In the genomic region with DNA sequence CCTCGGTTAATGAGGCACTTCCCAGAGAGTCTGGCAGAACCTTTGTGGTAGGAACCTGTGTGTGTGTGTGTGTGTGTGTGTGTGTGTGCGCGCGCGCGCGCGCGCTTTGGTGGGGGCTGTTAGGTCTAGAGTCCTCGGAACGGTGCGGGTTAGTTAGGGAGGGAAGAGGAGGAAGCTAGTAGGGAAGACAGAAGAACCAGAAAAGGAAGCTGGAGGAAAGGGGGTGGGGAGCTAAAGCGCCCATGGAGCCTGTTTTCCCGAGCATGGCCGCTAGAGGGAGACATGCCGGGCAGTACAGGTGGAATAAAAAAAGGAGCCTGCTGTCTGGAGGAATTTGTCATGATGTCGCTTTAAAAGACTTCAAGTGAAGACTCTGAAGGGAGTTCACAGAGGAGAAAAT, we compare ENCODE assay signal across 8 mouse cellular contexts. TPM values are rescaled to one million over a fixed set of nuclear protein-coding genes. Genes with fewer than 3 reads are reported as not detected.
DNase-seq lines count a peak whose midpoint lies in the region; ATAC-seq and TF ChIP-seq lines count a peak whose summit lies in the region.

No protein-coding gene starts in this region.

- no peaks in the 10 kb centered on the region for H3K36me3 ChIP-seq in thymus, adult 2 months (ENCODE audit: control insufficient read depth, insufficient read depth, low read length)
- no peaks in the 10 kb centered on the region for H3K36me3 ChIP-seq in heart, embryonic 11.5 days (ENCODE audit: control insufficient read depth, insufficient read depth, low read length)
- H3K36me3 ChIP-seq in kidney, embryonic 14.5 days (ENCODE audit: control insufficient read depth, insufficient read depth, low read length) = no peaks in the 10 kb centered on the region
- H3K36me3 ChIP-seq in limb, embryonic 14.5 days (ENCODE audit: control insufficient read depth, insufficient read depth, low read length) = no peaks in the 10 kb centered on the region

- H3K4me1 ChIP-seq in thymus, adult 2 months (replicated peaks; ENCODE audit: control insufficient read depth, insufficient read depth, low read length) = no peaks in the 10 kb centered on the region
- 0 out of 2 replicates have a peak, but pooled peaks cover 2% of the 10 kb centered on the region for H3K4me1 ChIP-seq in heart, embryonic 11.5 days (ENCODE audit: control insufficient read depth, insufficient read depth, low read length)
- no peaks in the 10 kb centered on the region for H3K4me1 ChIP-seq in kidney, embryonic 14.5 days (ENCODE audit: control insufficient read depth, insufficient read depth, low read length)
- peaks cover 6% of the 10 kb centered on the region; the same call in 1 of the 2 replicates for H3K4me1 ChIP-seq in limb, embryonic 14.5 days (ENCODE audit: control insufficient read depth, insufficient read depth, low read length)

- H3K4me3 ChIP-seq in thymus, adult 2 months (ENCODE audit: control insufficient read depth, insufficient read depth, low read length) = no peak overlapping the region
- no peak overlapping the region for H3K4me3 ChIP-seq in heart, embryonic 11.5 days (ENCODE audit: low read depth, low read length)
- 0 out of 2 replicates have a peak overlapping the region, but pooled peaks have one; percentile 5 for H3K4me3 ChIP-seq in kidney, embryonic 14.5 days (ENCODE audit: low read length)
- H3K4me3 ChIP-seq in limb, embryonic 14.5 days (replicated peaks; ENCODE audit: low read length) = peak overlapping the region; percentile 24

- H3K27me3 ChIP-seq in thymus, adult 2 months (ENCODE audit: control insufficient read depth, insufficient read depth, low read length) = no peaks in the 10 kb centered on the region
- H3K27me3 ChIP-seq in heart, embryonic 11.5 days (ENCODE audit: control insufficient read depth, insufficient read depth, low read length) = peaks cover 54% of the 10 kb centered on the region
- H3K27me3 ChIP-seq in kidney, embryonic 14.5 days (ENCODE audit: control insufficient read depth, insufficient read depth, low read length) = peaks cover 43% of the 10 kb centered on the region
- peaks cover 51% of the 10 kb centered on the region for H3K27me3 ChIP-seq in limb, embryonic 14.5 days (ENCODE audit: control insufficient read depth, insufficient read depth, low read length)

- 0 out of 2 replicates have a peak, but pooled peaks have one; percentile 28 for TF ChIP-seq CTCF in thymus, adult 2 months (IDR thresholded peaks at IDR 0.05; ENCODE audit: borderline replicate concordance, control insufficient read depth, extremely low read depth, insufficient read depth, low read length, poor library complexity)

- ATAC-seq in heart, embryonic 11.5 days (replicated peaks; ENCODE audit: insufficient number of reproducible peaks, low FRiP score, low TSS enrichment) = no peak
- peak; percentile 14; the same call in 1 of the 2 replicates for ATAC-seq in kidney, embryonic 14.5 days (ENCODE audit: low FRiP score, low TSS enrichment)
- ATAC-seq in limb, embryonic 14.5 days (ENCODE audit: low FRiP score, low read depth) = peak; percentile 42; the same call in 1 of the 2 replicates

- peak overlapping the region; percentile 42 for H3K4me2 ChIP-seq in heart, embryonic 11.5 days
- H3K4me2 ChIP-seq in kidney, embryonic 14.5 days (replicated peaks; ENCODE audit: low read depth, low read length) = peak overlapping the region; percentile 34
- H3K4me2 ChIP-seq in limb, embryonic 14.5 days (replicated peaks; ENCODE audit: low read depth, low read length, severe bottlenecking) = peak overlapping the region; percentile 47

- 2% methylated on average over 17 of the region's 17 CpGs for WGBS in thymus, adult 2 months
- WGBS in heart, embryonic 11.5 days (ENCODE audit: insufficient replicate concordance) = under 1% methylated on average over 17 of the region's 17 CpGs
- WGBS in kidney, embryonic 14.5 days = 0% methylated on average over 17 of the region's 17 CpGs
- 1% methylated on average over 17 of the region's 17 CpGs for whole genome bisulfite sequencing in limb, embryonic 14.5 days

- no peak overlapping the region for H3K27ac ChIP-seq in thymus, adult 2 months (ENCODE audit: control insufficient read depth, insufficient read depth, low read length)
- H3K27ac ChIP-seq in heart, embryonic 11.5 days (ENCODE audit: low read depth, low read length) = no peak overlapping the region
- H3K27ac ChIP-seq in kidney, embryonic 14.5 days (ENCODE audit: low read depth, low read length) = no peak overlapping the region
- H3K27ac ChIP-seq in limb, embryonic 14.5 days (replicated peaks; ENCODE audit: low read depth, low read length) = no peak overlapping the region

- peak; percentile 5 for DNase-seq in thymus, adult 2 months
- no peak for DNase-seq in thymus, adult 18-20 months
- DNase-seq in embryo, embryonic 10.5 days (ENCODE audit: low spot score) = peak; percentile 82
- peak; percentile 68 for DNase-seq in limb, embryonic 14.5 days (ENCODE audit: low spot score)
- DNase-seq in neural tube, embryonic 10.5 days (ENCODE audit: extremely low spot score, low spot score) = peak; percentile 76
- peak; percentile 60 for DNase-seq in thymus, postnatal 4 days

- no peak overlapping the region for H3K9ac ChIP-seq in heart, embryonic 11.5 days (ENCODE audit: low read depth, low read length)
- H3K9ac ChIP-seq in kidney, embryonic 14.5 days (ENCODE audit: low read depth, low read length) = no peak overlapping the region
- no peak overlapping the region for H3K9ac ChIP-seq in limb, embryonic 14.5 days (ENCODE audit: low read depth, low read length, severe bottlenecking)

- TF ChIP-seq POLR2A in thymus, adult 2 months (IDR thresholded peaks at IDR 0.05; ENCODE audit: control insufficient read depth, extremely low read depth, insufficient read depth, low read length, poor library complexity) = no peak
- no peak for TF ChIP-seq POLR2A in limb, embryonic 14.5 days (IDR thresholded peaks at IDR 0.05; ENCODE audit: borderline replicate concordance, extremely low read depth, insufficient read depth, insufficient read length)

- H3K9me3 ChIP-seq in heart, embryonic 11.5 days (replicated peaks; ENCODE audit: control insufficient read depth, low read length) = no peaks in the 10 kb centered on the region
- H3K9me3 ChIP-seq in kidney, embryonic 14.5 days (ENCODE audit: control insufficient read depth, low read length) = no peaks in the 10 kb centered on the region
- H3K9me3 ChIP-seq in limb, embryonic 14.5 days (ENCODE audit: control insufficient read depth, low read length) = no peaks in the 10 kb centered on the region

RNA-seq across cellular contexts. Expression of a gene that starts 1.2 kb away (rescaled TPM):
- polyA plus RNA-seq in thymus, adult 2 months (2012; rRNA removed) = 0.51 and 0.94 TPM in 2 replicates
- 0.11 and 0.35 TPM in 2 replicates for polyA plus RNA-seq in heart, embryonic 11.5 days (2014; fragmentation: Nextera tagmentation; extraction: Ambion mirVana)
- polyA plus RNA-seq in kidney, embryonic 14.5 days (2014; fragmentation: Nextera tagmentation; extraction: Ambion mirVana) = 0.62 and 0.63 TPM in 2 replicates
- polyA plus RNA-seq in limb, embryonic 14.5 days (2012; rRNA removed) = 1.0 and 1.4 TPM in 2 replicates
- polyA plus RNA-seq in limb, embryonic 14.5 days (2014; fragmentation: Nextera tagmentation; extraction: Ambion mirVana) = 1.0 and 2.2 TPM in 2 replicates

Comparison
In these comparisons a context has a peak if more than half of its experiments do, and no peak if none do; other contexts are left out.
1. DNase-seq: peak in thymus, adult 2 months (single experiment), embryo, embryonic 10.5 days (single experiment), limb, embryonic 14.5 days (single experiment), neural tube, embryonic 10.5 days (single experiment) and thymus, postnatal 4 days (single experiment); none in thymus, adult 18-20 months (0 of 2).
2. H3K4me3 ChIP-seq: peak in kidney, embryonic 14.5 days (single experiment) and limb, embryonic 14.5 days (single experiment); none in thymus, adult 2 months (single experiment) and heart, embryonic 11.5 days (single experiment).
3. Peak in every context shown above with its lines, with median percentiles within 50 percentile points of each other: H3K4me2 ChIP-seq.